Mouse (Mus musculus): ENCODE data around the gene Lrrc42. TPM values are rescaled to one million over a fixed set of nuclear protein-coding genes. Genes with fewer than 3 reads are reported as not detected.

The Lrrc42 gene
- total RNA-seq, 2 experiments from 2014 or later = 15.0 to 18.3 TPM

- no peak for ATAC-seq (replicated peaks; ENCODE audit: low FRiP score, low TSS enrichment, poor library complexity, severe bottlenecking)
Observed at GRCm38 (mm10) chr4:107208880-107209279, 44.5 kb downstream of the Lrrc42 start, which contains the start of gene Ldlrad1. Gene Ldlrad1, plus strand, starts transcription at chr4:107209180.

DNA sequence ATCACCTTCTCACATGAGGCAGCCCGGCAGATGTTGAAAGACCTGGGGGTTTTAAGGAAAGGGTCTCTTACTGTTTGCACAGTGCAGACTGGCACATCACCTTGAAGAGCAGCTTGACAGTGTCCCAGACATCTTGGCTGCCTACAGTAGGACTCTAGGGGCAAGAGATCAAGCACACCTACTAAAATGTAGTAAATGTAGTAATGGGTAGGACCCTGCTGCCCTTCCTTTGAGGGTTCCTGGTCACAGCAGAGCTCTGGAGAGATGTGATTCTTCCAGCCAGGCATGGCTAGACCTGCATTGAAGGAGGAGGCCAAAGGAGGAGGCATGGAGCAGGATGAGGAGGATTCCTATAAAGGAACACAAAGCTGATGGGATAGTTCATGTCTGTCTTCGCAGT, 46.3 kb downstream of the Lrrc42 start:
- ATAC-seq (replicated peaks; ENCODE audit: low FRiP score, low TSS enrichment, poor library complexity, severe bottlenecking) = no peak

GRCm38 (mm10) chr4:107203001-107203400, 50.3 kb downstream of the Lrrc42 start:
- no peak for ATAC-seq (replicated peaks; ENCODE audit: low FRiP score, low TSS enrichment, poor library complexity, severe bottlenecking)

DNA sequence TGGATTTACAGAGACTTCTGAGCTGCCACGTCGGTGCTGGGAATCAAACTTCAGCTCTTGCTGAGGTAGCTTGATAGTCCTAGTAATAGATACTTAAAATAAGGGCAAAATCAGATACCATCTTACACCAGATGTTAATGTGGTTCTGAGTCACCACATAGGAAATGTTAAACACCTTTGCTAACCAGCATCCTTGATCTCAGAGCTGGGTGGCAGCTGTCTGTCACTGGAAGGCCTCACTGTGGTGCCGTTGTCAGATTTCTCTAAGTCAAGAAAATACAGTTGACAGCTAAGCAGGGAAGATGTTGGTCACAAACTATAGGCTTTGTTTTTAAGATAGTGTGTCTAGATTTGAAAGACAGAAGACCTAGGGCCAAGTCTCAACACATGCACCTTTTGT, 51.6 kb downstream of the Lrrc42 start:
- ATAC-seq (replicated peaks; ENCODE audit: low FRiP score, low TSS enrichment, poor library complexity, severe bottlenecking) = no peak

DNA sequence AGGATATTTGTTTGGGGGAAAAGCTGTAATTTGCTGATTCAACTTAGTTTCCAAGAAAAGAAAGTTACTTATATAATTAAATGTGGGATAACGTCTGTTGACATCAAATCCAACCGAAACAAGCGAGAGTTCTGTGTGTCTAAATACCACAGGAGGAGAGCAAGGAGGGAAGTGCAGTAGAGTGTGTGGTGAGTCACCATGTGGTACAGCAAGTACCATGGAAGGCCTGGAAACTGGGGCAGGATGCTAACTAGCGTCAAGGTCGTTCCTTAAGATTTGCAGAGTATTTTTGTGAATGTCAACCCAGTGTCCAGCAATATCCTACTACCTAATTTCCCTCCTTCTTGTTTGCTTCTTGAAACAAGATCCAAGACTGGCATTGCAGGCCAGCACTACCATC, 55.3 kb downstream of the Lrrc42 start:
- ATAC-seq (replicated peaks; ENCODE audit: low FRiP score, low TSS enrichment, poor library complexity, severe bottlenecking) = no peak

DNA sequence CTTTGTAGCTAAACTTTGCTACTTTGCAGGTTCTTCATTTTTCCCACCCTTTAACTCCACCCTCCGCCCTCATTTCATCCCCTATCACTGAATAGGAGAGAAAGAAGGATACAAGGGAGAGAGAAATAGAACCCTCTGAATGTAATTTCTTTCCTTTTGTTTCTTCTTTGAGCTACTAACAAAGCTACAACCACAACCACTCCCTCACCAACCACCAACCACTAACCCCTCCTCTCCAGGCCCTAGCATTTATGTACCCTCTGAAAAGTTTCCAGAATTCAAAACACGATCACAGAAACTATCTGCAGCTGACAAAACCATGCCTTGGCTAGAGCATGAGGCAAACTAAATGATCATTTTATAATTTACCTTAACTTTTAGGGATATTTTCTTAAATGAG, 56.9 kb downstream of the Lrrc42 start:
- no peak for ATAC-seq (replicated peaks; ENCODE audit: low FRiP score, low TSS enrichment, poor library complexity, severe bottlenecking)

GRCm38 (mm10) chr4:107193841-107194240, 59.5 kb downstream of the Lrrc42 start:
- no peak for ATAC-seq (replicated peaks; ENCODE audit: low FRiP score, low TSS enrichment, poor library complexity, severe bottlenecking)

GRCm38 (mm10) chr4:107185703-107186102, 67.6 kb downstream of the Lrrc42 start:
- ATAC-seq (replicated peaks; ENCODE audit: low FRiP score, low TSS enrichment, poor library complexity, severe bottlenecking) = no peak

Other genes starting within 250 kb of the Lrrc42 start
- 104 and 107 TPM in 2 replicates for gene Mrpl37, start 186.7 kb downstream of the Lrrc42 start, total RNA-seq (2014; fragmentation: Nextera tagmentation)
- gene Mrpl37, start 186.7 kb downstream of the Lrrc42 start, total RNA-seq (2017) = 61.0 and 78.5 TPM in 2 replicates
- 8.1 and 11.5 TPM in 2 replicates for gene Cyb5rl, start 186.5 kb downstream of the Lrrc42 start, total RNA-seq (2014; fragmentation: Nextera tagmentation)
- 6.6 and 12.8 TPM in 2 replicates for gene Cyb5rl, start 186.5 kb downstream of the Lrrc42 start, total RNA-seq (2017)
- gene Cdcp2, start 156.6 kb downstream of the Lrrc42 start, total RNA-seq (2014; fragmentation: Nextera tagmentation) = not detected in 2 replicates
- not detected in 2 replicates for gene Cdcp2, start 156.6 kb downstream of the Lrrc42 start, total RNA-seq (2017)
- gene Tmem59, start 75.1 kb downstream of the Lrrc42 start, total RNA-seq (2014; fragmentation: Nextera tagmentation) = 75.0 and 79.1 TPM in 2 replicates
- gene Tmem59, start 75.1 kb downstream of the Lrrc42 start, total RNA-seq (2017) = 66.1 and 102 TPM in 2 replicates
- gene Tceanc2, start 74.4 kb downstream of the Lrrc42 start, total RNA-seq (2014; fragmentation: Nextera tagmentation) = 7.1 and 18.4 TPM in 2 replicates
- gene Tceanc2, start 74.4 kb downstream of the Lrrc42 start, total RNA-seq (2017) = 20.2 and 23.5 TPM in 2 replicates
- 0.57 TPM in 1 of 2 replicates, not detected in the other for gene Ldlrad1, start 44.4 kb downstream of the Lrrc42 start, total RNA-seq (2014; fragmentation: Nextera tagmentation)
- not detected in 2 replicates for gene Ldlrad1, start 44.4 kb downstream of the Lrrc42 start, total RNA-seq (2017)
- 3.7 and 17.2 TPM in 2 replicates for gene Hspb11, start 61 bp upstream of the Lrrc42 start, total RNA-seq (2014; fragmentation: Nextera tagmentation)
- 11.2 and 12.7 TPM in 2 replicates for gene Hspb11, start 61 bp upstream of the Lrrc42 start, total RNA-seq (2017)
- gene Dio1, start 53.6 kb upstream of the Lrrc42 start, total RNA-seq (2014; fragmentation: Nextera tagmentation) = not detected in 2 replicates
- gene Dio1, start 53.6 kb upstream of the Lrrc42 start, total RNA-seq (2017) = not detected in 2 replicates
- 42.2 and 42.5 TPM in 2 replicates for gene Yipf1, start 60.8 kb upstream of the Lrrc42 start, total RNA-seq (2014; fragmentation: Nextera tagmentation)
- 26.5 and 26.6 TPM in 2 replicates for gene Yipf1, start 60.8 kb upstream of the Lrrc42 start, total RNA-seq (2017)
- 51.5 and 55.8 TPM in 2 replicates for gene Ndc1, start 114.3 kb upstream of the Lrrc42 start, total RNA-seq (2014; fragmentation: Nextera tagmentation)
- gene Ndc1, start 114.3 kb upstream of the Lrrc42 start, total RNA-seq (2017) = 66.9 and 89.3 TPM in 2 replicates
- gene Glis1, start 181.1 kb upstream of the Lrrc42 start, total RNA-seq (2014; fragmentation: Nextera tagmentation) = 1.4 TPM in 1 of 2 replicates, not detected in the other
- gene Glis1, start 181.1 kb upstream of the Lrrc42 start, total RNA-seq (2017) = not detected in 2 replicates

All from megakaryocyte-erythroid progenitor cell, adult 5-6 weeks (primary cell).